Mouse (Mus musculus) layer of hippocampus, postnatal 25 days (tissue): ENCODE measurements around the gene Slc38a3. TPM values are rescaled to one million over a fixed set of nuclear protein-coding genes. Genes with fewer than 3 reads are reported as not detected.
A peak's percentile ranks its signal among the peaks of the same experiment; 100 is the strongest.

Experiments
- DNase-seq, 2 experiments: peaks; one replicate each; pipeline ENCODE4 v3.0.0; 2022; ENCODE audit warnings: mixed read lengths in 2 of 2, low spot score in 1 of 2; ENCODE audit errors: extremely low spot score in 1 of 2
- total RNA-seq, 2 experiments: library from RNA; stranded (reverse); gene quantifications; 2 replicates each; pipeline ENCODE4 v1.2.3; 2021

The Slc38a3 gene
- total RNA-seq, 2 experiments from 2014 or later: 57.8 to 66.2 TPM

- no peak for DNase-seq
Observed at GRCm38 (mm10) chr9:107696845-107697610, 27.7 kb upstream of the Slc38a3 start.

GRCm38 (mm10) chr9:107696106-107696479 lies 26.8 kb upstream of the Slc38a3 start:
- DNase-seq: no peak

- no peak for DNase-seq
Observed at GRCm38 (mm10) chr9:107695441-107696105, 26.2 kb upstream of the Slc38a3 start.

GRCm38 (mm10) chr9:107694627-107695026 lies 25.3 kb upstream of the Slc38a3 start:
- no peak for DNase-seq

- DNase-seq: no peak
Observed at GRCm38 (mm10) chr9:107693433-107693987, 24.2 kb upstream of the Slc38a3 start.

- no peak for DNase-seq
Observed at GRCm38 (mm10) chr9:107692785-107693184, 23.5 kb upstream of the Slc38a3 start.

- DNase-seq: no peak
Observed at GRCm38 (mm10) chr9:107690391-107690790, 21.1 kb upstream of the Slc38a3 start.

- no peak for DNase-seq
Observed at GRCm38 (mm10) chr9:107688939-107689338, 19.6 kb upstream of the Slc38a3 start.

GRCm38 (mm10) chr9:107688415-107688814 lies 19.1 kb upstream of the Slc38a3 start:
- DNase-seq: no peak

- DNase-seq: peak in 1 of 2 experiments; percentile 60
Observed at GRCm38 (mm10) chr9:107685231-107685981, 16.1 kb upstream of the Slc38a3 start.

GRCm38 (mm10) chr9:107682405-107682804 lies 13.1 kb upstream of the Slc38a3 start:
- no peak for DNase-seq

GRCm38 (mm10) chr9:107679501-107679900 lies 10.2 kb upstream of the Slc38a3 start, which contains the start of gene Gnat1:
Gene Gnat1, minus strand, starts transcription at chr9:107679712.
- DNase-seq: no peak

GRCm38 (mm10) chr9:107678861-107679260 lies 9.5 kb upstream of the Slc38a3 start:
- no peak for DNase-seq

GRCm38 (mm10) chr9:107677819-107678526 lies 8.6 kb upstream of the Slc38a3 start:
- peak; percentile 50 to 89 for DNase-seq

GRCm38 (mm10) chr9:107677091-107677784 lies 7.9 kb upstream of the Slc38a3 start:
- peak in 1 of 2 experiments; percentile 40 for DNase-seq

GRCm38 (mm10) chr9:107676302-107676701 lies 7.0 kb upstream of the Slc38a3 start:
- DNase-seq: no peak

GRCm38 (mm10) chr9:107675671-107676301 lies 6.5 kb upstream of the Slc38a3 start:
- peak; percentile 67 to 75 for DNase-seq

- no peak for DNase-seq
Observed at GRCm38 (mm10) chr9:107674609-107675429, 5.5 kb upstream of the Slc38a3 start.
